Mouse (Mus musculus): ENCODE results near the gene Grik3. TPM values are rescaled to one million over a fixed set of nuclear protein-coding genes. Genes with fewer than 3 reads are reported as not detected.

The Grik3 gene
- polyA plus RNA-seq, 1 experiment from 2014 or later, result 4.4 TPM

GRCm38 (mm10) chr4:125544947-125545767, 54.7 kb downstream of the Grik3 start:
- WGBS, result 8% methylated on average over 18 of the region's 18 CpGs
- no peaks in the 10 kb centered on the region; the same call in 1 of the 2 replicates for H3K27me3 ChIP-seq (ENCODE audit: control insufficient read depth, insufficient read depth, low read depth, low read length)
- peaks cover 13% of the 10 kb centered on the region for H3K4me1 ChIP-seq (ENCODE audit: control insufficient read depth, insufficient read depth, low read length)
- no peaks in the 10 kb centered on the region for H3K9me3 ChIP-seq (replicated peaks; ENCODE audit: control insufficient read depth, low read length, poor library complexity, severe bottlenecking)
- no peaks in the 10 kb centered on the region for H3K36me3 ChIP-seq (ENCODE audit: control insufficient read depth, insufficient read depth, low read length)
- ATAC-seq, result peak; percentile 78
- H3K9ac ChIP-seq (ENCODE audit: low read depth, low read length), result peak overlapping the region; percentile 42; the same call in 1 of the 2 replicates
- H3K4me3 ChIP-seq (ENCODE audit: low read depth, low read length), result no peak overlapping the region
- H3K27ac ChIP-seq (ENCODE audit: low read length), result peak overlapping the region; percentile 71
- H3K4me2 ChIP-seq (ENCODE audit: low read length), result peak overlapping the region; percentile 43

- no peaks in the 10 kb centered on the region for H3K9me3 ChIP-seq (replicated peaks; ENCODE audit: control insufficient read depth, low read length, poor library complexity, severe bottlenecking)
- peak overlapping the region; percentile 71 for H3K27ac ChIP-seq (ENCODE audit: low read length)
- no peaks in the 10 kb centered on the region for H3K36me3 ChIP-seq (ENCODE audit: control insufficient read depth, insufficient read depth, low read length)
- 0 out of 2 replicates have a peak overlapping the region, but pooled peaks have one; percentile 43 for H3K4me2 ChIP-seq (ENCODE audit: low read length)
- peak; percentile 62 for ATAC-seq
- no peak overlapping the region for H3K9ac ChIP-seq (ENCODE audit: low read depth, low read length)
- peaks cover 13% of the 10 kb centered on the region for H3K4me1 ChIP-seq (ENCODE audit: control insufficient read depth, insufficient read depth, low read length)
- H3K27me3 ChIP-seq (ENCODE audit: control insufficient read depth, insufficient read depth, low read depth, low read length), result no peaks in the 10 kb centered on the region
- H3K4me3 ChIP-seq (ENCODE audit: low read depth, low read length), result no peak overlapping the region
- WGBS, result 29% methylated on average over 7 of the region's 7 CpGs
These were observed 55.3 kb downstream of the Grik3 start for GRCm38 (mm10) chr4:125545768-125546220.

- no peaks in the 10 kb centered on the region for H3K27me3 ChIP-seq (ENCODE audit: control insufficient read depth, insufficient read depth, low read depth, low read length)
- no peak overlapping the region for H3K4me2 ChIP-seq (ENCODE audit: low read length)
- no peak overlapping the region for H3K27ac ChIP-seq (ENCODE audit: low read length)
- no peak overlapping the region for H3K9ac ChIP-seq (ENCODE audit: low read depth, low read length)
- no peak for ATAC-seq
- H3K36me3 ChIP-seq (ENCODE audit: control insufficient read depth, insufficient read depth, low read length), result no peaks in the 10 kb centered on the region
- H3K4me3 ChIP-seq (ENCODE audit: low read depth, low read length), result no peak overlapping the region
- WGBS, result 61% methylated on average over 5 of the region's 5 CpGs
- H3K4me1 ChIP-seq (ENCODE audit: control insufficient read depth, insufficient read depth, low read length), result peaks cover 13% of the 10 kb centered on the region
- H3K9me3 ChIP-seq (replicated peaks; ENCODE audit: control insufficient read depth, low read length, poor library complexity, severe bottlenecking), result no peaks in the 10 kb centered on the region
These were observed 57.7 kb downstream of the Grik3 start for GRCm38 (mm10) chr4:125548190-125548589.

GRCm38 (mm10) chr4:125553754-125554153, 63.3 kb downstream of the Grik3 start:
- Histone ChIP-seq H3K4me2 (ENCODE audit: low read length) (no peak overlapping the region), H3K9ac (ENCODE audit: low read depth, low read length) (no peak overlapping the region), H3K27me3 (ENCODE audit: control insufficient read depth, insufficient read depth, low read depth, low read length) (no peaks in the 10 kb centered on the region), H3K27ac (ENCODE audit: low read length) (no peak overlapping the region), H3K4me3 (ENCODE audit: low read depth, low read length) (no peak overlapping the region), H3K9me3 (replicated peaks; ENCODE audit: control insufficient read depth, low read length, poor library complexity, severe bottlenecking) (no peaks in the 10 kb centered on the region), H3K36me3 (ENCODE audit: control insufficient read depth, insufficient read depth, low read length) (no peaks in the 10 kb centered on the region), H3K4me1 (ENCODE audit: control insufficient read depth, insufficient read depth, low read length) (no peaks in the 10 kb centered on the region)
- no peak for ATAC-seq
- 85% methylated on average over 9 of the region's 9 CpGs for WGBS

DNA sequence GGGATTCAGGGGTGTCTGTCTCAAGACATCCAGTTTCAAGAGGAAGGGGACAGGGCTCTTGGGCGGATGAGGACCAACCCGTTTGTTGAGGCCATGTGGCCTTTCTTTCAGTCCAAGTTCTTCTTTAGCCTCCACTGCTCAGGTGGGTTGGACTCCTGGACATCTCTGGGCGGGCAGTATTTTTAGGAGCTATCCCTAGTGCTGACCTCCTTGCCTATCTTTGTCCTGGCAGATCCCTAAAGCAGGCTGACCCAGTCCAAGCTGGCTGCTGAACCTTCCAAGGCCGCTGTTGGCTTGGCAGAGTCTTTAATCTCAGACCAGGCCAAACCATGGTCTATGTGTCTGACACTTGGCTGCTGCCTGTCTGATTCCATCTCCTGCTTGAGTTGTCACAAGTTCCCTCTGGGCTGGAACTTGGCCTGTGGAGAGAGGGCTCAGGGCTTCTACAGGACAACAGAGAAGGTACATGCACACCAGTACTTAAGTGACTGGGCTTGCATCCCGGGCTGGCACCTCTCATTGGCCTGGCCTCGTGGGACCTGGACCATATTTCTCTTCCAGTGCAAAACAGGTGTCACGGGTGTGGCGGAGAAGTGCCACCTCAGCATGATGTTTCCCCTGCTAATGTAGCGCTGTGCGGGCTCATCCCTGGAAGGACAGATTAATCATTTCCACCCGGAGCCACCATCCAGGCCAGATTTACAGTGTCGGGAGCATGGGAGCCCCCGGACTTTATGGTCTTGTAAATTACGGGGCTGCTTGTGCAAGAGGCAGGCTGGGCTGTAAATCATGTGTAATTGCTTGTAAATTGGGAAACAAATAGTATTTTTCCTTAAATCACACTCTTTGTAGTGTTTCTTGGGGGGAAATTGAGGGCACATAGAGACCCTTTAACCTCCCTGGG, 66.2 kb downstream of the Grik3 start:
- WGBS, result 89% methylated on average over 14 of the region's 14 CpGs
- H3K36me3 ChIP-seq (ENCODE audit: control insufficient read depth, insufficient read depth, low read length), result no peaks in the 10 kb centered on the region
- ATAC-seq, result no peak
- H3K27me3 ChIP-seq (ENCODE audit: control insufficient read depth, insufficient read depth, low read depth, low read length), result no peaks in the 10 kb centered on the region
- H3K27ac ChIP-seq (ENCODE audit: low read length), result no peak overlapping the region
- H3K9ac ChIP-seq (ENCODE audit: low read depth, low read length), result no peak overlapping the region
- peaks cover 8% of the 10 kb centered on the region; the same call in 1 of the 2 replicates for H3K4me1 ChIP-seq (ENCODE audit: control insufficient read depth, insufficient read depth, low read length)
- H3K4me2 ChIP-seq (ENCODE audit: low read length), result no peak overlapping the region
- H3K4me3 ChIP-seq (ENCODE audit: low read depth, low read length), result no peak overlapping the region
- H3K9me3 ChIP-seq (replicated peaks; ENCODE audit: control insufficient read depth, low read length, poor library complexity, severe bottlenecking), result no peaks in the 10 kb centered on the region

DNA sequence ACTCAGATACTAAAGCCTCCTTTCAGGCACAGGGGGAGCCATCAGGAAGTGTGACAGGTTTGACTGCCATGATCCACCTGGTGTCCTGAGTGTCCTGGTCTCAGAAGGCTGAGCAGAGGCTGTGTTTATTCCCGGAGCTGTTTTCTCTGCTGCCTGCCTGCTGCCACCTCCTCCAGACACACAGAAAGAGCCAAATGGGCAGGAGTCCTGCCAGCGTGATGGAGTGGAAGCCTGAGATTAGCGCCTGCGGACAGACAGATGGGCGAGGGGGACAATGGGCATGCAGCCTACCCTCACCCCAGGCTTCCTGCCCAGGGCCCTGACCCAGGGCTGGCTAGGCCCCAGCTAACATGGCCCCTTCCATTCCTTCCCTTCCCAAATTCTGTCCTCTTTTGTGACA, 69.1 kb downstream of the Grik3 start:
- Histone ChIP-seq H3K4me2 (ENCODE audit: low read length) (no peak overlapping the region), H3K4me3 (ENCODE audit: low read depth, low read length) (no peak overlapping the region), H3K9ac (ENCODE audit: low read depth, low read length) (no peak overlapping the region), H3K27me3 (ENCODE audit: control insufficient read depth, insufficient read depth, low read depth, low read length) (no peaks in the 10 kb centered on the region), H3K9me3 (replicated peaks; ENCODE audit: control insufficient read depth, low read length, poor library complexity, severe bottlenecking) (no peaks in the 10 kb centered on the region), H3K36me3 (ENCODE audit: control insufficient read depth, insufficient read depth, low read length) (no peaks in the 10 kb centered on the region), H3K27ac (ENCODE audit: low read length) (no peak overlapping the region; the same call in 1 of the 2 replicates), H3K4me1 (ENCODE audit: control insufficient read depth, insufficient read depth, low read length) (peaks cover 15% of the 10 kb centered on the region)
- WGBS, result 64% methylated on average over 5 of the region's 5 CpGs
- ATAC-seq, result no peak

GRCm38 (mm10) chr4:125560806-125561205, 70.3 kb downstream of the Grik3 start:
- Histone ChIP-seq H3K4me3 (ENCODE audit: low read depth, low read length) (no peak overlapping the region), H3K27me3 (ENCODE audit: control insufficient read depth, insufficient read depth, low read depth, low read length) (no peaks in the 10 kb centered on the region), H3K4me1 (ENCODE audit: control insufficient read depth, insufficient read depth, low read length) (peaks cover 15% of the 10 kb centered on the region), H3K9ac (ENCODE audit: low read depth, low read length) (no peak overlapping the region), H3K27ac (ENCODE audit: low read length) (no peak overlapping the region), H3K36me3 (ENCODE audit: control insufficient read depth, insufficient read depth, low read length) (no peaks in the 10 kb centered on the region), H3K9me3 (replicated peaks; ENCODE audit: control insufficient read depth, low read length, poor library complexity, severe bottlenecking) (no peaks in the 10 kb centered on the region), H3K4me2 (ENCODE audit: low read length) (no peak overlapping the region)
- 14% methylated on average over 2 of the region's 2 CpGs for WGBS
- ATAC-seq, result no peak

GRCm38 (mm10) chr4:125563579-125563978, 73.1 kb downstream of the Grik3 start:
- WGBS, result 80% methylated on average over 10 of the region's 10 CpGs
- no peak overlapping the region for H3K4me2 ChIP-seq (ENCODE audit: low read length)
- H3K4me1 ChIP-seq (ENCODE audit: control insufficient read depth, insufficient read depth, low read length), result peaks cover 17% of the 10 kb centered on the region
- no peak overlapping the region for H3K27ac ChIP-seq (ENCODE audit: low read length)
- no peaks in the 10 kb centered on the region for H3K36me3 ChIP-seq (ENCODE audit: control insufficient read depth, insufficient read depth, low read length)
- H3K4me3 ChIP-seq (ENCODE audit: low read depth, low read length), result no peak overlapping the region
- no peaks in the 10 kb centered on the region for H3K27me3 ChIP-seq (ENCODE audit: control insufficient read depth, insufficient read depth, low read depth, low read length)
- ATAC-seq, result no peak
- H3K9ac ChIP-seq (ENCODE audit: low read depth, low read length), result no peak overlapping the region
- H3K9me3 ChIP-seq (replicated peaks; ENCODE audit: control insufficient read depth, low read length, poor library complexity, severe bottlenecking), result no peaks in the 10 kb centered on the region

All from midbrain, embryonic 16.5 days (tissue).